Mouse (Mus musculus) embryo, embryonic 10.5 days (tissue): ENCODE measurements around the gene E130114P18Rik.
A peak's percentile ranks its signal among the peaks of the same experiment; 100 is the strongest.

Source experiments
- DNase-seq: peaks from one replicate; pipeline ENCODE4 v3.0.0-alpha.2; 2015; ENCODE audit warnings: low spot score

E130114P18Rik gene

DNA sequence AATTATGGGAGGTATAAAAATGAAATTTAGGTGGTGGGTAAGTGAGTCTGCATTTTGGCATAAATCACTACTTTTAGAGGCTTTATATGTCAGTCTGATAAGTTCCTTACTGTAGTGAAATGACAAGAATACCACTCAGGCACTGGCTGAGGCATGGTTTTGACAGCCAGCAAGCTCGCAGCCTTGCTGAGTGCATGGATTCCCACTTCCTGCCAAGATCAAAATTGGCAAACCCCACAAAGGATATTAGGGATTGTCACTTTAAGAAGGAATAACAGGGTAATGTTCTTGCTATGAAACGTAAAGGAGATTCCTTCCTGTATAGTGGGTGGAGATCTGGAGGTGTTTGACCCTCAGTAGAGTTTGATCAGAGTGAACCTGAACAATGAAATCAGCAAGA is 27.4 kb upstream of the E130114P18Rik start:
- no peak for DNase-seq

DNA sequence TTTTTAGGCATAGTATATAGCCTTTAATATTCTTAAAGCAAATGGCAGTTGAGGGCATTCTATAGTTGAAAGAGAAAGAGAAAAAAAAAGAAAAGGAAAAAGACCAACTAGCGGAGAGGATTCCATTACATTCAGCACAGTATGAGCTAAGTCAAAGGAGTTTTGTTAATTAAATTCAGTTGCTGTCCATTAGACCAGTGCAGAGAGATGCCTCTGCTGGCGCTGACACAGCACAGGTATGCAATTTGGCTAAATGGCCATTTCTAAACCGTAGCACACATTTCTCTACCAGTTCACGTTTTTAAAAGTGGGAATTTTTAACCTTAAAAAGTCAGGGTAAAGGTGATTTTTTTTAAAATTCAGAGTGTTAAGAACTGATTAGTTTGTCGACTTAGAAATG is 26.8 kb upstream of the E130114P18Rik start:
- DNase-seq: no peak

DNA sequence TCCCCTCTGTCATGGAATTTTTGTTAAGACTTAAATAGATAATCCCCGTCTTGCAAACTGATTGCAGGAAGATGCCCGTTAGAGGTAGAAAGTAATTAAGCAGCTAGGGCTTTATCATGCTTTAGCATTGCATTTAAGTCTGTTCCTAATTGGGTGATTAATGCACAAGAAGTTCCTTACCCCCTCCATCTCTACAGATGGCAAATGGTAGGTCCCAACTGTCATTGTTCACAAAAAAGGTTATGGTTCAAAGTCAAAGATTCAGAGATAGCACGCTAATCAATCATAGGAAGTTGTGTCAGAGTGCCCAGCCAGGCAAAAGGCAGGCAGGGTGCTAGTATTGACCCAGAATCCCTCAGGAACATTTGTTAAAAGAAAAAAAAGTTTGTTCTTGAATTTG is 25.9 kb upstream of the E130114P18Rik start:
- DNase-seq: no peak

DNA sequence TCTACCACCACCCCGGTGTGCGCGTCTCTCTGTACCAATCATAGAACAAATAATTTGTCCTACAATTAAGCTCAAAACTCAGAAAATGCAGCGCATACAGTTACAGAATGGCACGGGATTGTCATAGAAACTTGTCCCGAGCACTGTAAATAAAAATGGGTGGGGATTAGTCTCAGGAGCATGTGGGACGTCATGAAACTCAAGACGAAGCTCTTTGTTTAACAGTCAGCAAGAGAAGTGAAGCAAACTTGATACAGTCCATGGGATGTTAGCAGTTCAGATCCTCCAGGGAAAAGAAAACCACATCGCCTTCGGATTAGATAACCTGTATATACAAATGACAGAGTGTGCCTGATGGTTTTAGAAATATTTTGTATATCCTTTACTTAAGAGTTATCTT is 18.6 kb upstream of the E130114P18Rik start:
- no peak for DNase-seq

DNA sequence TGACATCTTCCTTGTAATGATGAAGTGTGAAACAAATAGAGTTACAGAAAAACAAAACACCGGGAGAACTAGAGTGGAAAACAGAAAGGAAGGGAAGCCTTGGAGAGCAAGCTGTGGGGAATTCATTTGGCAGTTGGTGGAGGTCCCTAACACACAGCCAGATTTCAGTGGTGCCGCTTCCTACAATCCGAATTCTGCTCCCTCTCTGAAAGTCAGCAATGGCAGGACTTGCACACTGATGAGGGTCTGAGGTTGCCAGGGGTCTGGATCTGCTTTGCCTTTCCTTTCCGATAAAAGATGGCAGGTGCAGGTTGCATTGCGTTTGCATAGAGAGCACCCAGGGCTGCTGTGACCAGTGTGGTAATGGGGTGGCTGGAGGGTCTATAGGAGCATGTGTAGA is 18.1 kb upstream of the E130114P18Rik start:
- DNase-seq: no peak

DNA sequence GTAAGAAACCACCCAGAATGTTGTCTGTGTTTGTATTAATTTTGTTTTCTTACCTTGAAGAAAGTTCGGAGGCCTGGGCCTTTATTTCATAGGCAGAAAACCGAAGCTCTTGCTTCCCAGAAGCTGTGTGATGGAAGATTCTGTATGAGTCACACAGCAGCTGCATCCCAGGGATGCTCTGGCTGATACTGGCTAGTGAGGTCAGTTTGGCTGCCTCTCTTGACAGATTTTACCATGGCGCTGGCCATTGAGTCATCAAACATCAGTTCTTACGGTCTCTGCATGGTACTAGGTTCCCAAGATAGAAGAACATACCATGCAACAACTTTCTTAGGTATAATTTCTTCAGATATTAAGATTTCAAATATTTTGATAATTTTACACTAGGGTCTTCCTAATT is 17.0 kb upstream of the E130114P18Rik start:
- DNase-seq: no peak

DNA sequence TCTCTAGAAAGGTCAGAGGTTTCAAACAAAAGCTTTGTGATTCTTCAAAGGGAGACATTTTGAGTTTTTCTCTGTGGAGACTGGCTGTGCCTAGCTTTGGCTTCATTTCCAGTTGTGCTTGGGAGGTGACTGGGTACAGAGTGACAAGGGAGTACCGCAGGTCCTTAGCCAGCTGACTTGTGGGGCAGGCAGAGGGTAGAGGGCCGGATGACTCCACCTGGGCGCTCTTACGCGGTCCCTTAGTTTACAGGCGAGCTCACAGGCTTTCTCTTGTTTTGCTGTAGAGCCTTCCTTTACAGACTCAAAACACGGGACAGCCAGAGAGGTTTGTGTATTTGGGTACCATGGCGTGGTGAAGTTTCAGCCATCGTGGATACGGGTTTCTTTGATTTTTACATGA is 16.1 kb upstream of the E130114P18Rik start:
- DNase-seq: no peak

DNA sequence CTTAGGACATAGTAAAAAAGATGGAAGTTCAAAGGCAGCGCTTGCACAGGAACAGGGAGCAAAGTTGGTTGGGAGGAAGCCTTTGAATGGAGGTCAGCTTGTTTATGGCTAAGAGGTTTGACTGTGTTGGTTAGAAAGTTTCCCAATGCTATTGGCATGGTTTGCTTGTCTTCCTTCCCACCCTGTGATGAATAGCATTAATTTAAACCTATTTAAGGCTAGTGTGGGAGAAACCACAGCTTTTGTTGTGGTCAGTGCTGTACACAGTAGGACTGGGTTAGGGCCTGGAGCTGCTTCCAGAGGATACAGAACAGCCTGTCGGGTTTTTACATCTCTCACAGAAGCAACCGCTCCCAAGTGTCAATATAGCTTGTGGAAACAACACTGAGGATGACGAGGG is 10.7 kb upstream of the E130114P18Rik start:
- DNase-seq: no peak

DNA sequence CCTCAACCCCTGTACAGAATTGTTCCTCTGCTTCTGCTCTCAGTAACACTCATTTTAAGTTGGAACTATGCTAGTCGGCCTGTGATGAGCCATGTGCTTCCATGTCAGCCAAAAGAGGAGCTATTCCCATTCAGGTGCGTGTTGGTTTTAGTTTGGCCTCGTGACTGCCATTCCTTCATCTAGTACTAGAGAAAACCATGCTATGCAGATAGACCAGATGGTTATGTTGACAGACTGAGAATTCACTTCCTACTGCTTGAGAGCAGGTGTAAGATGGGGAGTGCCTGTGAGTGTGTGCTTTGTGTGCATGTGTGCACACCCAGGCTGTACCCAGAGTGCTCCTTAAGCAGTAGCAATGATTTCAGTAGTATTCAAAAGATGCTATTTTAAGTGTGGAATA is 9.6 kb upstream of the E130114P18Rik start:
- DNase-seq: no peak

DNA sequence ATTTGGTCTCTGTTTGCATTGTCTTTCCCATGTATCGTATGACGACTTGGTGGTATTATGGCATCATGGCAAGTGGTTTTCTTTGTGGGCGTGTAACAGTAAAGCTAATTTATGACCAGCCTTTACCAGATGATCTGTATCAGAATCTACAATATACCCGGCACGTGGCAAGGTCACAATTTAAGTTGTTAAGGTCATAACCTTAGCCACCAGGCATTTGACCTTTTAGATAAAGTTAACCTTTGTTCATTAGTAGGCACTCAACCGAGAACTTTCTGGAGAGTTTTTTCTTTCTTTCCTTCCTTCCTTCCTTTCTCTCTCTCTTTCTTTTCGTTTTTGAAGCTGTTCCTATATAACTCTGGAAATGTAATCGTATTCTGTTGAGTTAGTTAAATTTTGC is 8.7 kb upstream of the E130114P18Rik start:
- peak; percentile 58 for DNase-seq

DNA sequence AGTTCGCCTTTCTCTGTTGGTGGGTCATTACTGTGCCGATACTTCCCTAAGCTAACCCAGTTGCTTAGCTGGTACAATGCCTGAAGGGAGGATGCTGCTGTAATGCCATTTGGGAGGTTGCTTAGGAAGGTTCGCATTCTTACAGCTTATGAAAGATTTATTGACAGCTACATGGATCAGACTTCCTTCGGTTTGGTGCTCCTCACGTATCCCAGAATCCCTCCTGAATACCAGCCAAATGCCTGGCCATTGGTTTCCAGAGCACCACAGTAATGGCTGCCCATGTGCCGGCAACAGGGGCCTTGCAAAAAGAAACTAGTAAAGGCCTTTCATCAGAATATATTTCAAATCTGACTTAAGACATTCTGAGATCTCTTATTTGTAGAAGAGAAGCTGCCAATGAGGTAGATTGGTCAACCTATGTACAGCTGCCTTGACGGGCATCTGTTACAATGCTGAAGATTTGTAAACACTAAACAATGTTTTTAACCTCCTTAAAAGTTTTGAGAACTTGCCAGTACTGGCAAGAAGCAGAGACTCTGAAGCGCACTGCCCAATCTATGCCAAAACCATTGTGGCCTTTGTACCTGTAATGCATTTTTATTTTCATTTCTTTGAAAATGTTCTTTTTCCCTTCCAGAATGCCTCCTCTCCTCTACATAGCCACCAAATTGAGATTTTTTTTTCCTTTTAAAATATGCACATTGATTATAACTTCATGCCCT is 7.8 kb upstream of the E130114P18Rik start:
- no peak for DNase-seq

DNA sequence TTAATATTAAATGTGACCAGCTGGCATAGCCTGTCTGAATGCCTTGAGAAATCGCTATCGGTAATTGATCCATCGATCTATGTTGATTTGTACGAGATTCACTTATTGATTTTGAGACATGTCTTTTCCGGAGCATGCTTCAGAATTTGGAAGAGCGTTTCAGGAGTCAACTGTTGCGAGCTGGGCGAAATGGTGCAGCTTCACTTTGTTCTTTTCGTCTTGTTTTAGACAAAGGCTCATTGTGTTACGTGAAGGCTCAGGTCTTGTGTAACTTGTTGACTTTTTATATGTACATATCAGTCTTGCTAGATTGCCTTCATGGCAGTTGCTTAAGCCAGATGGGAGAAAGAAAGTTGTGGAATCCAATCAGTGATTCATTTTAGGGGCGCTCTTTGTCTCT is 6.4 kb upstream of the E130114P18Rik start:
- DNase-seq: no peak

DNA sequence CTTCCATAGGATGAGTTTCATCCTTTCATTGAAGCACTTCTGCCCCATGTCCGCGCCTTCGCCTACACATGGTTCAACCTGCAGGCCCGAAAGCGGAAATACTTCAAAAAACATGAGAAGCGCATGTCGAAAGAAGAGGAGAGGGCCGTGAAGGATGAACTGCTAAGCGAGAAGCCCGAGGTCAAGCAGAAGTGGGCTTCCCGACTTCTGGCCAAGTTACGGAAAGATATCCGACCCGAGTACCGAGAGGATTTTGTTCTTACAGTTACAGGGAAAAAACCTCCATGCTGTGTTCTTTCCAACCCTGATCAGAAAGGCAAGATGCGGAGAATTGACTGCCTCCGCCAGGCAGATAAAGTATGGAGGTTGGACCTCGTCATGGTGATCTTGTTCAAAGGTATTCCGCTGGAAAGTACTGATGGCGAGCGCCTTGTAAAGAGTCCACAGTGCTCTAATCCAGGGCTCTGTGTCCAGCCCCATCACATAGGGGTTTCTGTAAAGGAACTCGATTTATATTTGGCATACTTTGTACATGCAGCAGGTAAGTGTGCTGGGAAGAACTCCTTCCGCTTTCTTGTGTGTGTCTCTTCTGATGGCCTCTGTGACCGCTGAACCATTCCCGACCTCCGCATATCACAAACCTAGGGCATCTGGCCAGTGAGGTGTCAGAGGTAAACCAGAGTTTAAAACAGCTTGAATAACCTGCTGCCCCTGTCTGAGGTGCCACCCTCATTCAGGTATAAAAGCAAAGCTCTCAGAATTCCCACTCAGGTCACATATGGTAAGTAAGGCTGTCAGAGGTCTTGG is 5.4 kb upstream of the E130114P18Rik start:
- no peak for DNase-seq

DNA sequence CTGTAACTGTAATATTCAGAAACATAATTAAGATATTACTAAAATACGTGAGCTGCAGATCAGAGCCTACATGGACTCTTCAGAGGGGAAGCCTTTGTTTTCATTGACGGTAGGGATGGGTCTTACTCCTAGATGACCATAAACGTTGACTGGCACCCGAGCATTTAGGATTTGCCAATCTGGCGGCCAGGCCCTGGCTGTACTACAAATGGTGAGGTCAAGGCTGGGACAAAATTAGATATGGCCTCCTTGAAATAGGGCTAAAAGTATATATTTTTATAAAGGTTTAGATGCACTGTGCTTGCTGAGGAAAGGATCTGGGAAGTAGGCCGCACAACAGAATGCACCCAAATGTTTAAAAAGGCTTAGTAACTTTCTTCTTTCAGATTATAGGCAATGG is 4.6 kb upstream of the E130114P18Rik start:
- no peak for DNase-seq

DNA sequence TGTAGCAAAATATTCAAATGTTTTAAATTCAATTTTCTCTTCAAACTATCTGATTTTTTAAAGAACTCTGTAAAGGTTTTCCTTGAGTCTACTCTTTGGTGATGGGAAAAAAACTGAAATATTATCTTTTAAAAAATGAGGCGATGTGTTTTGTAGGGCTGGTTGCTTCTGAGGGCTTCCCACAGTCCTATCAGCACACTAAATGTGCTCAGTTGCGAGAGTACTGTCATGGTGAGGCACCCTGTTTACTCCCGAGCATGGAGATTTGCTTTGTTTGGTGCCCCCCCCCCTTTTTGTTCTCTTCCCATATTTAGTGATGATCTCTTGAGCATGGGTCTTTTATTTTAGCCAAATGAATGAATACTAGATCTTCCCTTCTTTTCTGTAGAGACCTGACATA is 4.2 kb upstream of the E130114P18Rik start:
- DNase-seq: no peak

DNA sequence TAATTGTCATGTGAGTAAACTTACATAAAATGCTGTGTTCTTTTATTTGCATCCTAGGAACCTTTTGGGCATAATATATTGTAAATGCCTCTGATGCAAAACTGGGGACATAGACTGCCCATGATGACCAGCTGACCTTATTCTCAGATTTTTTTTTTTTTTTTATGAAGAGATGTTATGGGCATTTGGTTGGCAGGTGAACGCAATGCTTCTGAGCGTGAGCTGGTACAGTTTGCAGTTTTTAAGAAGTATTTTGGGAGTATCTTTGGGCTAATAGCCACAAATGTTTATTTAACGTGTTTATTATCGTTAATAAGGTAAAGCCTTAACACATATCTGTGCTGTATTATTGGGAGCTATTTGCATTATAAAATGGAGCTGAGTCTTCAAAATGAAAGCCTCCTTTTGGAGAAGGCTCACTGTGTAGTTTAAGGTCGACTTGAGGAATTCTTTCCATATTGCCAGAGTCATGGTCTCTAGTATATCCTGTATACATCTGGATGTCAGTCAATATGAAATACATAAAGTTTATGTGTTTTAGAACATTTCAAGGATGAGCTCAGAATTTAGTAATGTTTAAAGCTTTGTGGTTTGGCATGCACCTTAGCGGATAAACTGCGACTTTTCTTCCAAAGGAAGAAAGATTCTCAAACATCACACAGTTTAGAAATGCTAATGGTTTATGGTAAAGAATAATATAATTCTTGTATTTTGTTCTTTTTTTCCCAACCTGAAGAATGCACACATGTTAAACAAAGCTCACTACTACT is 3.0 kb upstream of the E130114P18Rik start:
- no peak for DNase-seq

DNA sequence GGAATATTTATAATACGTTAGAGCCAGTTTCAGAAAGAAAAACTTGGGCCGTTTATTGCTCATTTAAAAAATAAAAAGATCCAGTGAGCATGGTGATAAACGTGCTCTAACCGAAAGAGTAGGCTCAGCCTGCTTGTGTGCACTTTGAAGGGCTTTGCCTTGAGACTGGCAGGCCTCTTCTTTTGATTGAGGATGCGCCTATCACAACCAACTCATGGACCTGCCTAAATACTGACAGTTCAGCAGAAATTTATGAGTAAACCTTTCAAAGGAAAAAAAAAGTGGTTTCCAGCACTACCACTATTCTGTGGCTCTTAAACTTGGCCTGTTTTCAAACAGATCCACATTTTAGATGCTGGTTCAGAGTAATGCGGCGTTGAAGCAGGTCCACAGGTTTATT is 2.1 kb upstream of the E130114P18Rik start:
- no peak for DNase-seq

DNA sequence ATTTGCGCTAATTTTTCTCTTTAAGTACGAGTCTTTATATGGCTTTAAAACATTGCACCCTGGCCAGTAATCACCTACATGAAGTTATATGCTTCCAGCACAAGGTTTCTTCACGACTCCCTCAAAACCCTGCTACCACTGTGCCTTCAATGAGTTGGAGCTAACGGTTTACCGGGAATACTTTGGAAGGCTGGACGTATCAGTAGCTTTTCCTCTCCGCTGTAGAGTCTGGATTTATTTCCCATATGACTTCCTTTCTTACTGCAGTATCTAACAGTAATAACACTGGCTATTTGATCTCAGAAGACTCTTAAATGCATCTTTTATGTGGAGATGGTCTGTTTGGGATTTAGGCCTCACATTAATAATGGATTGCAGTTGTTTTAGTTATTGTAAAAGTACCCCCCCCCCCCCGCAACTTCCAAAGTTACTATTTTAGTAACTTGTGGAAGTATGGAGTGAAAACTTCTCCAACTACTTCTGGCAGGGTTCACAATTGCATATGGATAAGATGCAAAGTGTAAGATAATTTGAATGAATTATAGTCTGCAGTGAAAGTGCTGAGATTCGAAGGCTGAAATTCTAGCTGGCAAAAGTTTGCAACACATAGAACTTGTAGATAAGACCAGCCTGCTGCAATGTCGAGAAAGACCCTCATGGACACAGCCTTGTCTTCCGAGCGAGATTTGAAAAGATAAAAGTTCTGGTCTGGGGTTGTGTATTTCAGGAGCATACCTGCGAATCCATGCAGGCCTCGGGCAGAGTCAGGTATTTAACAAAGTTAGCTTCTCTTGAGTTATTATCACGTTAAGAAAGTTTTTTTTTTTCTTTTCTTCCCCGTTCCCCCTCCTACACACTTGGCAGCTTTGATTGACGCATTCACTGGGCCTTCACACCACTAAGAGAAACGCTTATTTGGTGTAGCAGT is 1.4 kb upstream of the E130114P18Rik start:
- DNase-seq: peak; percentile 48

DNA sequence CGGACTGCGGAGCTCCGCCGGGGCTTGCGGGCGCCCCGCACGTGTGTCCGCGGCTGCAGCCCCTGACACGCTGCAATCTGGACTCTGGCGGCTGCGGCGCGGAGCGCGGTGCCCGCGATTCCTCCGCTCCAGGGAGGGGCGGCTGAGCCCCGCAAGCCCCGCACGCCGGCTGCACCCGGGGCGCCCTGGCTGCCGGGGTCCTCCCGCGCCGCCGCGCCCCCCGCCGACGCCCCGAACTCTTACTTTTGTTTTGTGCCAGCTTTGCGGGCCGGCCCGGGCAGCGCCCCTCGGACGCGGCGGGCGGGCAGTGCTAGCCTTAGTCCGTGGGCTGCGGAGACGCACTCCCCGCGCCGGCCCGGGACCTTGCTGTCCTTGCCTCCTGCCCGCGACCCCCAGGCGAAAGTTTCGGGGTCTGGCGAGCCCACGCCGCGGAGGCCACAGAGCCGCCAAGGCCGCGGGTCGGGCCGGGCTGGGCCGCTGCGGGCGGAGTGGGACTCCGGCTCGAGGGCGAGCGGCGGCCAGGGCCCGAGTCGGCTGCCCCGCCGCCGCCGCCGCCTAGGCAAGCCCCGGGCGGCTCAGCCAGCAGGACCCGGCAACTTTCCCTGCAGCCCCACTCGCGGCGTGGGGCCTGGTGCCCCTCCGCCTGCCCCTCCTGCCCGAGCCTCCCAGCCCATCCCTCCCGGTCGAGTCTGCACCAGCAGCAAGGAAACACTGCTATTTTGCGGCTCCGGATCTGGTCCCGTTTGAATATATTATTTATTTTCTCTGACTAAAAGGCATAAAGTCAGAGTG is 529 bp upstream of the E130114P18Rik start:
- DNase-seq: peak; percentile 66

DNA sequence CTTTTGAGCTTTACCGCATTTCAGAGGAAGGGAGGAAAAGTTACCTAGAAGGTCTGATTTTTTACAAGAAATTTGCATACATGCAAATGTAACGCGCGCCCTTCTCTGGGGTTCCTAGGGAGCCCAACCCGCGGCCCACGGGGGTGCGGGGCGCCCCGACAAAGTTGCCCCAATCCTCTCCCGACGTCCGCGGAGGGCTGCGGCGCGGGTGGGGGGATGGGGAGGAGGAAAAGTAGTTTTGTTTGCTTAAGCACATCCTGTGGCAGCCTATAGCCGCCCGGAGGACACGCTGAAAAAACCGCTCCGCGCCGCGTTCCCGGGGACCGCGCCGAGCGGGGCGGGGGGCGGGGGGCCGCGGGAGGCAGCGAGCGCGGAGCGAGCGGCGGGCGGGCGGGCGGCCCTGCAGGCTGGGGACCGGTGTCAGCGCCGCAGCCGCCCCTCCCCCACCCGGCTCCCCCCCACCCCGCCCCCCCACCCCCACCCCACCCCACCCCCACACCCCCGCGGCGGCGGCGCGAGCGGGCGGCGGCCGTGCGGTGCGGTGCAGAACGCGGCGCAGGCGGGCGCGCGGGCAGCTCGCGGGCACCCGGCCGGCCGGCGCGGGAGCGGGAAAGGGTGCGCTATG is 685 bp downstream of the E130114P18Rik start:
- DNase-seq: peak; percentile 58
